Mouse (Mus musculus) C2C12 (cell line): ENCODE results near the gene Cpsf4. TPM values are rescaled to one million over a fixed set of nuclear protein-coding genes. Genes with fewer than 3 reads are reported as not detected.
A peak's percentile ranks its signal among the peaks of the same experiment; 100 is the strongest.

Source experiments
- H3K27me3 ChIP-seq: one replicate; pipeline ENCODE4 v1.6.1; 2011; ENCODE audit not compliant: control insufficient read depth, insufficient read depth, insufficient read length
- H3K36me3 ChIP-seq: one replicate; pipeline ENCODE4 v1.6.1; 2011; ENCODE audit not compliant: control insufficient read depth, insufficient read depth
- H3K4me3 ChIP-seq: one replicate; pipeline ENCODE4 v1.5.1; 2011; ENCODE audit warnings: mild to moderate bottlenecking, control low read depth; ENCODE audit not compliant: poor library complexity, insufficient read depth, severe bottlenecking
- H3K79me2 ChIP-seq: one replicate; pipeline ENCODE4 v1.6.1; 2011; ENCODE audit not compliant: control insufficient read depth, insufficient read depth
- H3K79me3 ChIP-seq: one replicate; pipeline ENCODE4 v1.6.1; 2011; ENCODE audit warnings: low read depth, control low read depth
- H3ac ChIP-seq: one replicate; pipeline ENCODE3; 2011; ENCODE audit warnings: low read depth; ENCODE audit not compliant: control insufficient read depth, insufficient read length
- CEBPB ChIP-seq: IDR thresholded peaks from one replicate; pipeline ENCODE4 v1.6.1; 2011; ENCODE audit warnings: low read depth, mild to moderate bottlenecking, control low read depth, moderate library complexity
- CTCF ChIP-seq: IDR thresholded peaks from one replicate; pipeline ENCODE4 v1.5.1; 2011; ENCODE audit not compliant: control insufficient read depth, insufficient read depth, insufficient read length
- FOSL1 ChIP-seq: IDR thresholded peaks from one replicate; pipeline ENCODE4 v1.8.0; 2011; ENCODE audit warnings: mild to moderate bottlenecking, low read length; ENCODE audit not compliant: poor library complexity, insufficient read depth, severe bottlenecking
- MAX ChIP-seq: IDR thresholded peaks from one replicate; pipeline ENCODE4 v1.6.1; 2011; ENCODE audit warnings: mild to moderate bottlenecking, control low read depth
- MYOD1 ChIP-seq: IDR thresholded peaks from one replicate; pipeline ENCODE4 v1.6.1; 2011; ENCODE audit warnings: low read depth; ENCODE audit not compliant: control insufficient read depth, insufficient read length
- MYOG ChIP-seq: IDR thresholded peaks from one replicate; pipeline ENCODE4 v1.6.1; 2011; ENCODE audit not compliant: control insufficient read depth, insufficient read length; ENCODE audit errors: extremely low read depth
- USF1 ChIP-seq: IDR thresholded peaks from one replicate; pipeline ENCODE4 v1.6.1; 2011; ENCODE audit warnings: low read depth, mild to moderate bottlenecking, control low read depth, moderate library complexity
- polyA plus RNA-seq: library from polyadenylated mRNA; unstranded; fragments of >200 nt; fragmentation: generic; extraction: Trizol; gene quantifications from one replicate; pipeline ENCODE4 v1.2.1, GENCODE M21; 2012; ENCODE audit warnings: missing spikeins

The Cpsf4 gene
- polyA plus RNA-seq, 1 experiment, result 47.7 TPM

DNA sequence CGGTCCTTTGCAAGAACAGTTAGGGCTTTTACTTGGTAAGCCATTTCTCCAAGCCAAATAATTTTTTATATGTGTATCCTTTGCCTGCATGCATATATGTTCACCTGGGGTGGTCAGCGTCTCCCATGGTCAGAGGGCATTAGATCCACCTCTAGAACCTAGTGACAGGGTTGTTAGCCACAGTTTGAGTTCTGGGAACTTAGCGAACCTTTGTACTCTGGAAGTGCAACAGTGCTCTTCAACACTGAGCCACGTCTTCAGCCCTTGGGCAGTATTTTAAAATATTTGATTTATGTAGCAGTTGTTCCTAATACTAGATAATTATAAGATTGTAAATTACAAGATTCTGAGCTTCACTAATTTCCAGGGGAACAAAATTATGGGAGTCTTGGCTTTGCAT lies 63.6 kb downstream of the Cpsf4 start:
- H3K36me3 ChIP-seq, result peaks cover 24% of the 10 kb centered on the region
- H3K79me2 ChIP-seq, result peaks cover 42% of the 10 kb centered on the region
- H3K27me3 ChIP-seq, result no peaks in the 10 kb centered on the region
- H3ac ChIP-seq, result no peak overlapping the region
- H3K79me3 ChIP-seq, result peaks cover 32% of the 10 kb centered on the region
- TF ChIP-seq MYOD1 (no peak), FOSL1 (no peak), CTCF (no peak), USF1 (no peak), MYOG (no peak), CEBPB (no peak), MAX (no peak)
- peak overlapping the region; percentile 71 for H3K4me3 ChIP-seq

DNA sequence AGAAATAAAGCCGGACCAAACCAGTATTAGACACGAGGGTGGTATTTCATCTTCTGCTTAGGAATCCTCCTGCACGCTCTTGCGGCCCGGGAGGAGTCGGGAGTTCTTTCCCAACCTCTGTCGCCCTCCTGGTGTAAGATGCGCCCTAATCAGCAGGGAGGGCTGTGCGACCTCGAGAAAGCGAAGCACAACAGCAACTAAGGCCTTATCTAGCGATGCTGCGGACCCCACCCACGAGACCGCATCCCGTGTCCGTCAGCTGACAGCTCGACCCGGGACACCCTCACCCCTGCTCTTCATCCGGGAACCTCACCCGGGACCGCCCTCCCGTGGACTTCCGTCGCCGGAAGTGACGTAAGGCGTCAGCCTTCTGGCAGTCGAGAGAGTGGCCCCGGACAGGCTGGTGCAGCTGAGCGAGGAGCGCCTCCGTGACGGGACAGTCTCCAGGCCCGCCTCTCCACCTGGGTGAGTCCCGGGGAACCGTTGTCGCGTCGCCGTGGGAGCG lies 64.4 kb downstream of the Cpsf4 start, which contains the start of gene Zfp655:
Zfp655 (plus strand) TSS at position 349 of the 505 bp plus-strand sequence.
- H3K4me3 ChIP-seq, result peak within 1 kb of the TSS; percentile 71
- peak within 1 kb of the TSS; percentile 88 for H3ac ChIP-seq
- H3K79me2 ChIP-seq, result peaks cover 50% of the 10 kb centered on the region
- peak; percentile 71 for TF ChIP-seq USF1
- peak; percentile 57 for TF ChIP-seq MAX
- TF ChIP-seq CEBPB, result no peak
- no peak for TF ChIP-seq MYOG
- H3K27me3 ChIP-seq, result no peaks in the 10 kb centered on the region
- H3K79me3 ChIP-seq, result peaks cover 38% of the 10 kb centered on the region
- H3K36me3 ChIP-seq, result peaks cover 32% of the 10 kb centered on the region

Other genes starting within 250 kb of the Cpsf4 start
- gene Smurf1, start 201.4 kb upstream of the Cpsf4 start, polyA plus RNA-seq, result 39.1 TPM
- gene Gm4871, start 134.5 kb upstream of the Cpsf4 start, polyA plus RNA-seq, result not detected
- not detected for gene 1700018F24Rik, start 124.2 kb upstream of the Cpsf4 start, polyA plus RNA-seq
- 91.7 TPM for gene Arpc1a, start 83.4 kb upstream of the Cpsf4 start, polyA plus RNA-seq
- gene Kpna7, start 83.2 kb upstream of the Cpsf4 start, polyA plus RNA-seq, result not detected
- 741 TPM for gene Arpc1b, start 53.0 kb upstream of the Cpsf4 start, polyA plus RNA-seq
- gene Pdap1, start 27.0 kb upstream of the Cpsf4 start, polyA plus RNA-seq, result 136 TPM
- 175 TPM for gene Bud31, start 26.9 kb upstream of the Cpsf4 start, polyA plus RNA-seq
- 14.5 TPM for gene Ptcd1, start 105 bp upstream of the Cpsf4 start, polyA plus RNA-seq
- 643 TPM for gene Atp5j2, start 24.8 kb downstream of the Cpsf4 start, polyA plus RNA-seq
- 2.0 TPM for gene Zkscan14, start 34.7 kb downstream of the Cpsf4 start, polyA plus RNA-seq
- gene Zkscan5, start 37.3 kb downstream of the Cpsf4 start, polyA plus RNA-seq, result 3.6 TPM
- gene Zfp655, start 64.5 kb downstream of the Cpsf4 start, polyA plus RNA-seq, result 7.7 TPM
- gene Zscan25, start 113.3 kb downstream of the Cpsf4 start, polyA plus RNA-seq, result 10.4 TPM
- gene Cyp3a57, start 178.1 kb downstream of the Cpsf4 start, polyA plus RNA-seq, result not detected